Mouse (Mus musculus): Measurements from ENCODE around the gene Fam129b.
A peak's percentile ranks its signal among the peaks of the same experiment; 100 is the strongest.
"Not testable (repeated sequence)": the region's sequence is repeated elsewhere in the genome, so short reads cannot be mapped to it uniquely, and the experiment has no call there.

The Fam129b gene

GRCm38 (mm10) chr2:32875675-32876489 lies at the start of gene Fam129b:
Gene Fam129b, plus strand, starts transcription at chr2:32876114.
- DNase-seq (ENCODE audit: low read depth, low spot score), result peak; percentile 90

GRCm38 (mm10) chr2:32828979-32829676 lies 46.8 kb upstream of the Fam129b start:
- no peak for DNase-seq (ENCODE audit: low read depth, low spot score)

- DNase-seq (ENCODE audit: low read depth, low spot score), result no peak
These were observed 41.4 kb upstream of the Fam129b start for GRCm38 (mm10) chr2:32834496-32834895.

GRCm38 (mm10) chr2:32835588-32835987 lies 40.3 kb upstream of the Fam129b start:
- DNase-seq (ENCODE audit: low read depth, low spot score), result no peak

GRCm38 (mm10) chr2:32838147-32838884 lies 37.6 kb upstream of the Fam129b start:
- no peak for DNase-seq (ENCODE audit: low read depth, low spot score)

- DNase-seq (ENCODE audit: low read depth, low spot score), result no peak
These were observed 36.7 kb upstream of the Fam129b start for GRCm38 (mm10) chr2:32839261-32839660.

- DNase-seq (ENCODE audit: low read depth, low spot score), result no peak
These were observed 34.8 kb upstream of the Fam129b start for GRCm38 (mm10) chr2:32841099-32841498.

- DNase-seq (ENCODE audit: low read depth, low spot score), result no peak
These were observed 33.4 kb upstream of the Fam129b start for GRCm38 (mm10) chr2:32842558-32842957.

- no peak for DNase-seq (ENCODE audit: low read depth, low spot score)
These were observed 30.3 kb upstream of the Fam129b start for GRCm38 (mm10) chr2:32845572-32846100.

- peak; percentile 63 for DNase-seq (ENCODE audit: low read depth, low spot score)
These were observed 29.7 kb upstream of the Fam129b start for GRCm38 (mm10) chr2:32846101-32846804.

GRCm38 (mm10) chr2:32846805-32847467 lies 29.0 kb upstream of the Fam129b start, which contains the start of gene Stxbp1:
Gene Stxbp1, minus strand, starts transcription at chr2:32847245.
- DNase-seq (ENCODE audit: low read depth, low spot score), result peak; percentile 93

- DNase-seq (ENCODE audit: low read depth, low spot score), result no peak
These were observed 28.5 kb upstream of the Fam129b start for GRCm38 (mm10) chr2:32847468-32847821.

GRCm38 (mm10) chr2:32852156-32852555 lies 23.8 kb upstream of the Fam129b start:
- DNase-seq (ENCODE audit: low read depth, low spot score), result peak; percentile 58

GRCm38 (mm10) chr2:32853716-32854115 lies 22.2 kb upstream of the Fam129b start:
- DNase-seq (ENCODE audit: low read depth, low spot score), result not testable (repeated sequence)

- peak; percentile 86 for DNase-seq (ENCODE audit: low read depth, low spot score)
These were observed 21.7 kb upstream of the Fam129b start for GRCm38 (mm10) chr2:32854206-32854605.

GRCm38 (mm10) chr2:32855046-32855785 lies 20.7 kb upstream of the Fam129b start:
- no peak for DNase-seq (ENCODE audit: low read depth, low spot score)

- no peak for DNase-seq (ENCODE audit: low read depth, low spot score)
These were observed 20.0 kb upstream of the Fam129b start for GRCm38 (mm10) chr2:32855790-32856465.

GRCm38 (mm10) chr2:32857584-32857983 lies 18.3 kb upstream of the Fam129b start:
- peak; percentile 93 for DNase-seq (ENCODE audit: low read depth, low spot score)

- peak; percentile 75 for DNase-seq (ENCODE audit: low read depth, low spot score)
These were observed 16.8 kb upstream of the Fam129b start for GRCm38 (mm10) chr2:32859010-32859621.
